Mouse (Mus musculus) MEL (cell line): ENCODE results near the gene Ccdc3. TPM values are rescaled to one million over a fixed set of nuclear protein-coding genes. Genes with fewer than 3 reads are reported as not detected.

Source experiments
- DNase-seq: peaks from one replicate; pipeline ENCODE4 v3.0.0; 2011; ENCODE audit warnings: low read depth, low spot score
- H3K27ac ChIP-seq: 2 replicates; pipeline ENCODE4 v1.5.1; 2012; ENCODE audit warnings: low read depth, mild to moderate bottlenecking, control low read depth, low read length, moderate library complexity; ENCODE audit not compliant: control insufficient read depth
- H3K27me3 ChIP-seq, 2 experiments: fragments of 150-350 bp in 1 of 2; sonication (generic) in 1 of 2; 2 replicates each; pipeline ENCODE4 v1.6.1; 2012; ENCODE audit warnings: low read length in 2 of 2, mild to moderate bottlenecking in 2 of 2, improper control_type of control experiment in 1 of 2, moderate library complexity in 1 of 2; ENCODE audit not compliant: insufficient read depth in 2 of 2, control insufficient read depth in 1 of 2
- H3K36me3 ChIP-seq, 2 experiments: 2 replicates each; pipeline ENCODE4 v1.6.1; 2012 to 2014; ENCODE audit warnings: low read length in 2 of 2, improper control_type of control experiment in 1 of 2, inconsistent platforms in 1 of 2, mild to moderate bottlenecking in 1 of 2; ENCODE audit not compliant: insufficient read depth in 2 of 2, control insufficient read depth in 1 of 2
- H3K4me1 ChIP-seq, 2 experiments: fragments of 150-350 bp in 1 of 2; sonication (generic) in 1 of 2; 2 replicates each; pipeline ENCODE4 v1.6.1; 2012; ENCODE audit warnings: low read length in 2 of 2, improper control_type of control experiment in 1 of 2, mild to moderate bottlenecking in 1 of 2; ENCODE audit not compliant: insufficient read depth in 2 of 2, control insufficient read depth in 1 of 2
- H3K4me3 ChIP-seq, 2 experiments: fragments of 150-350 bp in 1 of 2; sonication (generic) in 1 of 2; 2 replicates each; pipeline ENCODE4 v1.5.1; 2012; ENCODE audit warnings: low read depth in 2 of 2, low read length in 2 of 2, mild to moderate bottlenecking in 2 of 2, moderate library complexity in 2 of 2, control low read depth in 1 of 2, improper control_type of control experiment in 1 of 2; ENCODE audit not compliant: control insufficient read depth in 1 of 2, insufficient read depth in 1 of 2
- H3K79me2 ChIP-seq: 2 replicates; pipeline ENCODE4 v1.6.1; 2012; ENCODE audit warnings: mild to moderate bottlenecking, low read length, moderate library complexity; ENCODE audit not compliant: control insufficient read depth, poor library complexity, insufficient read depth
- H3K9ac ChIP-seq: 2 replicates; pipeline ENCODE4 v1.6.1; 2012; ENCODE audit warnings: low read depth, mild to moderate bottlenecking, control low read depth, low read length, moderate library complexity; ENCODE audit not compliant: control insufficient read depth, poor library complexity, severe bottlenecking
- H3K9me3 ChIP-seq: fragments of 150-350 bp; sonication (generic); replicated peaks from 2 replicates; pipeline ENCODE4 v1.6.1; 2012; ENCODE audit warnings: mild to moderate bottlenecking, low read length, improper control_type of control experiment, moderate library complexity; ENCODE audit not compliant: insufficient read depth
- BHLHE40 ChIP-seq: IDR thresholded peaks from 2 replicates; pipeline ENCODE4 v1.6.1; 2012; ENCODE audit warnings: low read depth, mild to moderate bottlenecking, inconsistent platforms, low read length, improper control_type of control experiment, borderline replicate concordance
- CHD1 ChIP-seq: IDR thresholded peaks from 2 replicates; pipeline ENCODE4 v1.6.1; 2012; ENCODE audit warnings: low read depth, mild to moderate bottlenecking, inconsistent platforms, low read length, improper control_type of control experiment
- CTCF ChIP-seq, 3 experiments: IDR thresholded peaks in 2 of 3; conservative IDR thresholded peaks in 1 of 3; 2 replicates each; pipeline ENCODE4 v1.5.1; 2011 to 2012; ENCODE audit warnings: low read length in 3 of 3, low read depth in 2 of 3, mild to moderate bottlenecking in 2 of 3, improper control_type of control experiment in 1 of 3, inconsistent platforms in 1 of 3, mixed read lengths in 1 of 3, moderate library complexity in 1 of 3; ENCODE audit not compliant: control insufficient read depth in 1 of 3, insufficient read depth in 1 of 3, poor library complexity in 1 of 3, severe bottlenecking in 1 of 3
- E2F4 ChIP-seq: IDR thresholded peaks from 2 replicates; pipeline ENCODE4 v1.6.1; 2011; ENCODE audit warnings: low read depth, low read length, improper control_type of control experiment, borderline replicate concordance
- ETS1 ChIP-seq: IDR thresholded peaks from 2 replicates; pipeline ENCODE4 v1.6.1; 2012; ENCODE audit warnings: low read depth, mild to moderate bottlenecking, inconsistent platforms, low read length, improper control_type of control experiment, moderate library complexity
- GABPA ChIP-seq: IDR thresholded peaks from 2 replicates; pipeline ENCODE4 v1.6.1; 2012; ENCODE audit warnings: low read depth, mild to moderate bottlenecking, inconsistent platforms, low read length, improper control_type of control experiment, moderate library complexity
- HCFC1 ChIP-seq: IDR thresholded peaks from 2 replicates; pipeline ENCODE4 v1.6.1; 2012; ENCODE audit warnings: low read depth, mild to moderate bottlenecking, inconsistent platforms, low read length, improper control_type of control experiment, moderate library complexity
- JUND ChIP-seq: IDR thresholded peaks from 2 replicates; pipeline ENCODE4 v1.6.1; 2011; ENCODE audit warnings: low read depth, mild to moderate bottlenecking, improper control_type of control experiment, low read length
- MAFK ChIP-seq: IDR thresholded peaks from 2 replicates; pipeline ENCODE4 v1.6.1; 2011; ENCODE audit warnings: low read depth, mild to moderate bottlenecking, low read length, improper control_type of control experiment, borderline replicate concordance
- MAX ChIP-seq: IDR thresholded peaks from 2 replicates; pipeline ENCODE4 v1.6.1; 2011; ENCODE audit warnings: low read length, improper control_type of control experiment
- MAZ ChIP-seq: IDR thresholded peaks from 2 replicates; pipeline ENCODE4 v1.6.1; 2012; ENCODE audit warnings: low read depth, mild to moderate bottlenecking, inconsistent platforms, low read length, improper control_type of control experiment
- MEF2A ChIP-seq: IDR thresholded peaks from 2 replicates; pipeline ENCODE4 v1.6.1; 2014; ENCODE audit warnings: low read depth, mild to moderate bottlenecking, inconsistent platforms, low read length, improper control_type of control experiment; ENCODE audit not compliant: poor library complexity, insufficient replicate concordance, severe bottlenecking; ENCODE audit errors: extremely low read depth
- MYC ChIP-seq: IDR thresholded peaks from 2 replicates; pipeline ENCODE4 v1.6.1; 2011; ENCODE audit warnings: low read depth, mild to moderate bottlenecking, low read length, improper control_type of control experiment, moderate library complexity
- NELFE ChIP-seq: IDR thresholded peaks from 2 replicates; pipeline ENCODE4 v1.6.1; 2011; ENCODE audit warnings: low read depth, low read length, improper control_type of control experiment
- NRF1 ChIP-seq: IDR thresholded peaks from 2 replicates; pipeline ENCODE4 v1.6.1; 2014; ENCODE audit warnings: low read depth, mild to moderate bottlenecking, inconsistent platforms, low read length, improper control_type of control experiment, moderate library complexity; ENCODE audit not compliant: poor library complexity, insufficient read depth, severe bottlenecking
- POLR2AphosphoS2 ChIP-seq: IDR thresholded peaks from 2 replicates; pipeline ENCODE4 v1.6.1; 2011; ENCODE audit warnings: low read length, improper control_type of control experiment
- POLR2AphosphoS5 ChIP-seq: IDR thresholded peaks from 2 replicates; pipeline ENCODE4 v1.6.1; 2012; ENCODE audit warnings: low read depth, borderline replicate concordance, mild to moderate bottlenecking, inconsistent platforms, low read length, moderate library complexity, mixed read lengths
- SMC3 ChIP-seq: IDR thresholded peaks from 2 replicates; pipeline ENCODE4 v1.6.1; 2011; ENCODE audit warnings: low read depth, low read length, improper control_type of control experiment
- TAL1 ChIP-seq: IDR thresholded peaks from 2 replicates; pipeline ENCODE4 v1.6.1; 2012; ENCODE audit warnings: mild to moderate bottlenecking, inconsistent platforms, low read length, moderate library complexity, mixed read lengths
- TBP ChIP-seq: IDR thresholded peaks from 2 replicates; pipeline ENCODE4 v1.8.0; 2011; ENCODE audit warnings: low read depth, low read length, improper control_type of control experiment
- USF1 ChIP-seq: IDR thresholded peaks from 2 replicates; pipeline ENCODE4 v1.6.1; 2014; ENCODE audit warnings: low read depth, mild to moderate bottlenecking, inconsistent platforms, low read length, improper control_type of control experiment, moderate library complexity
- ZC3H11A ChIP-seq: IDR thresholded peaks from 2 replicates; pipeline ENCODE4 v1.6.1; 2012; ENCODE audit warnings: low read depth, mild to moderate bottlenecking, inconsistent platforms, low read length, improper control_type of control experiment
- ZKSCAN1 ChIP-seq: IDR thresholded peaks from 2 replicates; pipeline ENCODE4 v1.6.1; 2012; ENCODE audit warnings: low read depth, mild to moderate bottlenecking, inconsistent platforms, low read length, improper control_type of control experiment, moderate library complexity
- polyA plus RNA-seq, 2 experiments: library from polyadenylated mRNA; stranded (reverse) in 1 of 2; unstranded in 1 of 2; fragments of >175 nt in 1 of 2; fragments of >200 nt in 1 of 2; gene quantifications; 2 replicates each; pipeline versions ENCODE4 v1.2.1 to v1.2.4; 2012; ENCODE audit warnings: low replicate concordance in 2 of 2, low read depth in 1 of 2; ENCODE audit not compliant: insufficient read length in 2 of 2, insufficient read depth in 1 of 2, missing spikeins in 1 of 2
- total RNA-seq: library from RNA; depleted of rRNA; stranded (reverse); fragments of 300-350 nt; gene quantifications from 2 replicates; pipeline ENCODE4 v1.2.3, GENCODE M21; 2012

Gene Ccdc3
- total and polyA plus RNA-seq, 3 experiments: not detected

DNA sequence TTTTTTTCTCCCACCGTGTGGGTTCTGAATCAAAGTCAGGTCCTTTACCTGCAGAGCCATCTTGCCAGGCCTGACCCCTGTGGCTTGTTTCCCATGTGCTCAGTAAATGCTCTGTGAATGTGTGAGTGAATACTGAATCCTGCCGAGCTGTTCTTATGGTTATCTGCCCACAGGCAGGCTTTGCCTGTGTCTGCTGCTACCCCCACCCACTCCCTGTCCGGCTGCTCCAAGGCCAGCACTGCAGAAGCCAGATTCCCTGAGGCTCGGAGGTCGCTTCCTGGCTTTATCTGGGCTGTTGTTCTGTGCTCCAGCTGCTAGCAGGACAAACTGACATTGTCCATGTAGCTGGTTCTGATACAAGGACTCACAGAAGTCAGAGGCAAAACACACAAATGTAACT is 25.2 kb downstream of the Ccdc3 start:
- Histone ChIP-seq H3K9me3 (no peaks in the 10 kb centered on the region), H3K27me3 (no peaks in the 10 kb centered on the region; a peak in 2 of 4 replicates), H3K79me2 (no peaks in the 10 kb centered on the region), H3K27ac (no peak overlapping the region)
- DNase-seq: no peak
- no peak for TF ChIP-seq MAZ
- no peak for TF ChIP-seq ETS1
- TF ChIP-seq POLR2AphosphoS2: no peak
- no peak for TF ChIP-seq ZC3H11A
- TF ChIP-seq CTCF (IDR thresholded peaks at IDR 0.05 in 2 of 3, conservative IDR thresholded peaks at IDR 0.05 in 1 of 3; ENCODE audit: control insufficient read depth in 1 of 3, insufficient read depth in 1 of 3, low read depth in 2 of 3, low read length in 3 of 3, poor library complexity in 1 of 3, severe bottlenecking in 1 of 3): no peak
- no peak for TF ChIP-seq JUND
- no peak for TF ChIP-seq E2F4
- TF ChIP-seq CHD1: no peak
- no peak for TF ChIP-seq USF1
- TF ChIP-seq SMC3: no peak
- TF ChIP-seq, all 39 proteins: peak for 0
- no peak overlapping the region for H3K4me3 ChIP-seq
- no peaks in the 10 kb centered on the region for H3K36me3 ChIP-seq
- no peak overlapping the region for H3K9ac ChIP-seq
- H3K4me1 ChIP-seq: no peaks in the 10 kb centered on the region

GRCm38 (mm10) chr2:5165941-5166361 is 28.4 kb downstream of the Ccdc3 start:
- no peaks in the 10 kb centered on the region for H3K9me3 ChIP-seq
- H3K36me3 ChIP-seq: no peaks in the 10 kb centered on the region
- no peaks in the 10 kb centered on the region for H3K4me1 ChIP-seq
- H3K27me3 ChIP-seq: no peaks in the 10 kb centered on the region; a peak in 2 of 4 replicates
- no peak overlapping the region for H3K9ac ChIP-seq
- no peak overlapping the region for H3K27ac ChIP-seq
- TF ChIP-seq NELFE: no peak
- no peak for TF ChIP-seq TBP
- no peak for TF ChIP-seq JUND
- TF ChIP-seq BHLHE40: no peak
- no peak for TF ChIP-seq MYC
- TF ChIP-seq POLR2AphosphoS5: no peak
- no peak for TF ChIP-seq TAL1
- TF ChIP-seq MEF2A: no peak
- TF ChIP-seq ZKSCAN1: no peak
- TF ChIP-seq MAFK: no peak
- no peak for TF ChIP-seq MAX
- no peak for TF ChIP-seq CHD1
- no peak for TF ChIP-seq ETS1
- no peak for TF ChIP-seq NRF1
- no peak for TF ChIP-seq GABPA
- no peak for TF ChIP-seq HCFC1
- no peak for TF ChIP-seq POLR2AphosphoS2
- TF ChIP-seq, all 39 proteins: peak for 0
- no peak overlapping the region for H3K4me3 ChIP-seq
- no peaks in the 10 kb centered on the region for H3K79me2 ChIP-seq
- no peak for DNase-seq
